Mouse (Mus musculus) heart, embryonic 10.5 days (tissue): ENCODE measurements at regions not wholly inside any gene's neighbourhood (a gene's known extent, or its start where the extent isn't known, plus 50 kb on each side); places are given as distances from the start of the nearest gene placed in this dataset.

ENCODE experiments used
- DNase-seq: peaks from one replicate; pipeline ENCODE4 v3.0.0-alpha.2; 2017; ENCODE audit warnings: low spot score
- H3K27ac ChIP-seq: fragments of 300-500 bp; sonication (generic); 2 replicates; pipeline ENCODE4 v1.5.1; 2016; ENCODE audit warnings: mild to moderate bottlenecking
- H3K27me3 ChIP-seq: fragments of 300-500 bp; sonication (generic); 2 replicates; pipeline ENCODE4 v1.6.1; 2016; ENCODE audit warnings: mild to moderate bottlenecking; ENCODE audit not compliant: poor library complexity, insufficient read depth, severe bottlenecking
- H3K36me3 ChIP-seq: fragments of 300-500 bp; sonication (generic); 2 replicates; pipeline ENCODE4 v1.6.1; 2016; ENCODE audit warnings: mild to moderate bottlenecking, moderate library complexity
- H3K4me1 ChIP-seq: fragments of 300-500 bp; sonication (generic); 2 replicates; pipeline ENCODE4 v1.6.1; 2016; ENCODE audit warnings: mild to moderate bottlenecking
- H3K4me3 ChIP-seq: fragments of 300-500 bp; sonication (generic); 2 replicates; pipeline ENCODE4 v1.5.1; 2016; ENCODE audit warnings: mild to moderate bottlenecking, moderate library complexity
- H3K9me3 ChIP-seq: fragments of 300-500 bp; sonication (generic); 2 replicates; pipeline ENCODE4 v1.6.1; 2016; ENCODE audit warnings: mild to moderate bottlenecking, moderate library complexity
- WGBS: fragments of 180-500 bp; shearing (Covaris S2); methylation state at CpG from one replicate; pipeline ENCODE4 v1.1.7; 2016; 5-methylcytosine and 5-hydroxymethylcytosine counted together

DNA sequence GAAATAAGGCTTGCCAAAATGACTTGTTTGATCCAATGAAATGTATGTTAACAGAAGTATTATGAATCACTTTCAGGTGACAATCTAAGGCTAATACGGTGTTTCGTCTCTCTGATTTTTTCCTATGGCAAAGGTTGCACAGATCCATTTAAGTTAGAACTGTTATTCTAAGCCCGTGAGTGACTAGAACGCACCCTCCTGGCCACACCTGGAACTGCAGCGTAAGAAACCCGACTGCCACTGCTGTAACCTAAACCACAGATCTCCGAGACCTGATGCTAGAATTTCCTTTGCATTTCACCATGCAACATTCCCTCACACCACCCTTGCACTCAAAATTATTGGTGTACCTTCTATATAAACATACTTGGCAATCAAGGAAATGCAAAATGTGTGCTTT, 2160.6 kb upstream of the Gm7489 start:
- no peaks in the 10 kb centered on the region for H3K36me3 ChIP-seq
- no peak overlapping the region for H3K4me3 ChIP-seq
- H3K27ac ChIP-seq, result no peak overlapping the region
- 71% methylated on average over 7 of the region's 7 CpGs for WGBS
- H3K27me3 ChIP-seq, result no peaks in the 10 kb centered on the region
- DNase-seq, result no peak
- H3K9me3 ChIP-seq, result no peaks in the 10 kb centered on the region
- H3K4me1 ChIP-seq, result peaks cover 4% of the 10 kb centered on the region; the same call in 1 of the 2 replicates

DNA sequence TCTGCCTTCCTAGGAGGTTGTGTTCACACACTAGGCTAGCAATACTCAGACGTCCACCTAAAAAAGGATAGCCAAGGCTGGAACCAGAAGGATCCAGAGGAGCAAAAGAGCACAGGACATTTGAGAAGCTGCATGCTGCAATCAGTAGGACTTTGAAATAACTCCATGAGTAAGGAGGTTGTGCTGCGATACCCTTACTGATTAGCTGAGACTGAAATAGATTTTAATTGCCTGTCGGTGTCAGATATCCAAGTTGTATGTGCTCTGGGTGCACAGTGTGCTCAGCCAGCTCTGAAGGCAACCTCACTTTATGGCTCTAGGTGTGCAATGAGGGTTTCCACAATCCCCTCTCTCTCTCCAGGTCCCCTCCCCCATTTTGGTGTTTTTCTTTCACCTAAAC, 2159.2 kb upstream of the Gm7489 start:
- H3K9me3 ChIP-seq, result no peaks in the 10 kb centered on the region
- H3K4me3 ChIP-seq, result no peak overlapping the region
- DNase-seq, result no peak
- no peak overlapping the region for H3K27ac ChIP-seq
- no peaks in the 10 kb centered on the region for H3K36me3 ChIP-seq
- peaks cover 4% of the 10 kb centered on the region; the same call in 1 of the 2 replicates for H3K4me1 ChIP-seq
- no peaks in the 10 kb centered on the region for H3K27me3 ChIP-seq
- 68% methylated on average over 3 of the region's 3 CpGs for WGBS

DNA sequence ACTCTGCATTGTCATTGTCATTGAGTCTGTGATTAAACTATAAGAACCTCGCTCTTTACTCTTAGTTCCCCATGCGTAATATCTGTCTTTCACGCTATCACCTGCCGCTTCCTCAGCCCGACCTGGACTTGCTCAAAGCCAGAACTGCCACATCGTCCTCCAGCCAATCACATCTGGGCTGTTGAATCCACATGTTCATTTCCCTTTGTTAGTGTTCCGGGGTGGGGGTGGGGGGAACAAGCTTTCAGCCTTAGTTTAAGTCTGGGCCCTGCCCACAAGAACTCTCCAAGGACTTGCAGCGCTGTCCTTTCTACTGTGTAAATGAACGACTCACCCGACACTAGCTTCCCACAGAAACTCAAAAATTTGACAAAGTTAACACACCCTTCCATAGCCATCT, 2154.6 kb upstream of the Gm7489 start:
- WGBS, result 69% methylated on average over 10 of the region's 10 CpGs
- Histone ChIP-seq H3K4me3 (no peak overlapping the region), H3K27me3 (no peaks in the 10 kb centered on the region), H3K9me3 (no peaks in the 10 kb centered on the region), H3K36me3 (no peaks in the 10 kb centered on the region), H3K27ac (no peak overlapping the region), H3K4me1 (peaks cover 8% of the 10 kb centered on the region; the same call in 1 of the 2 replicates)
- DNase-seq, result no peak

DNA sequence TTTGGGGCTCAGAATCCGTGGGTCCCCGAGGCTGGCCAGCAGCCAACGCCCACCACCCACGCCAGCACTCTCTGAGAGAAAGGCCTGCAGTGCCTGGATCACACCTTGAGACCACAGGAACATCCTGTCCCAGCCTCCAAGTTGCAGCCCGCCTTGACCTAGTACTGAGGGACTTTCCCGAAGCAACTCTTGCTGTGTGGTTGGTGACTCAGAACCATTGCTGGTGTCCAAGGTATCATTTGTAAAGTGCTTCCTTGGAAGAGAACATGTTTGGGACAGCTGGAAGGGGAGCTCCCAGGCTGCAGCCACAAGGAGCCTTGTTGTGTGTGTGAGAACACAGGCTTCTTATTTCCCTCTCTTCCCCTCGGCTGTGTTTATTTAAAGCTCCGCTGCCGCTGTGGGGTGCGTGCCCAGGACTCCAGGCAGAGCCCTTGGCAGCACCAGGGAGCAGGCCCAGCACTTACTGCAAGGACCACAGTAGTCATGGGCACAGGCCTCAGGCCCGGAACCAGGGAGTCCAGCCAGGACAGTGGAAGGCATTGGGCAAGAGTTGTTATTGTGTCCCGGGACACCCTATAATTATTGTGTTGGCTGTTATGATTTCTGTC, 2153.8 kb upstream of the Gm7489 start:
- H3K4me1 ChIP-seq, result 0 out of 2 replicates have a peak, but pooled peaks cover 3% of the 10 kb centered on the region
- H3K27me3 ChIP-seq, result no peaks in the 10 kb centered on the region
- no peak for DNase-seq
- H3K27ac ChIP-seq, result no peak overlapping the region
- H3K9me3 ChIP-seq, result no peaks in the 10 kb centered on the region
- no peak overlapping the region for H3K4me3 ChIP-seq
- WGBS, result 58% methylated on average over 12 of the region's 12 CpGs
- H3K36me3 ChIP-seq, result no peaks in the 10 kb centered on the region

DNA sequence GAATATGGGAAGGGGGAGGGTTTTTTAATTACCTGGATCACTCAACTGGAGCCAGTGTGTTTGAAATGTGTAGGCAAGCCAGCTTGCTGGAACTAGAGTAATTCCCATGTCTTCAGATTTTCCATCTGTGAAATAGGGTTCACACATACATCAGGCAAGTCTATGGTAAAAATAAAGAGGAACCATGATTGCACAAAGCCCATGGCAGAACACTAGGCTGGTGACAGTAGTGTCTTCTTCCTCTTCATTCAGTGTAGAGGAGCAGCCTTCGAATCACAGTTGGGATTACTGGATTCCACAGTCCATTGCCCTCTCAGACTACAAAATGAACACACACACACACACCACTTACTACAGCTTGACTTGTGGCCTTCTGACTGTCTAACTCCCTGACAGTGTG, 2150.5 kb upstream of the Gm7489 start:
- 0 out of 2 replicates have a peak, but pooled peaks cover 3% of the 10 kb centered on the region for H3K4me1 ChIP-seq
- H3K36me3 ChIP-seq, result no peaks in the 10 kb centered on the region
- no peak for DNase-seq
- no peak overlapping the region for H3K4me3 ChIP-seq
- H3K9me3 ChIP-seq, result no peaks in the 10 kb centered on the region
- 97% methylated on average over 1 of the region's 1 CpGs for WGBS
- H3K27me3 ChIP-seq, result no peaks in the 10 kb centered on the region
- no peak overlapping the region for H3K27ac ChIP-seq
